Mouse (Mus musculus): Measurements from ENCODE around the gene Slc35a2. TPM values are rescaled to one million over a fixed set of nuclear protein-coding genes. Genes with fewer than 3 reads are reported as not detected.
"Not testable (repeated sequence)": the region's sequence is repeated elsewhere in the genome, so short reads cannot be mapped to it uniquely, and the experiment has no call there.

The Slc35a2 gene
- polyA plus RNA-seq, 1 experiment from 2014 or later: 32.5 TPM

DNA sequence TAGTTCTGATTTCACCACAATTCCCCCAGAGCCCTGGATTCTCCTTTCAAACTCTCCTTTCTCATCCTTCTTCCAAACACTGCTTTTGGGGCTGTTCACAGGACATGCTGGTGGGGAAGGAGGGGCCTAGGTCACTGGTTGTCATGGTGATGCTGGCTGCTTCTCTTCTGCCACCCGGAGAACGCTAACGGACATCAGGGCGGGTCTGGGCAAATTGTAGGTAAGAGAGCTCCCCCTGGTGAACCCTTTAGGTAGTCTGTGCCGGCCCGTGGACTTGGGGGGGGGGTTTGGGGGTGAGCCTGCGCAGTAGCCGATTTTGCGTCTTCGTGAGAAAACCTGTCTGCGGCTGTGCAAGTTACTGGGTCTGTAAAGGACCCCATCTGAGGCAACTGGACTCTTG lies 4.0 kb upstream of the Slc35a2 start:
- Histone ChIP-seq H3K4me3 (ENCODE audit: low read depth, low read length) (no peak overlapping the region), H3K9me3 (ENCODE audit: control insufficient read depth, low read length) (no peaks in the 10 kb centered on the region), H3K27ac (replicated peaks) (no peak overlapping the region), H3K9ac (ENCODE audit: low read length) (no peak overlapping the region), H3K4me2 (replicated peaks; ENCODE audit: low read depth) (peak overlapping the region; percentile 27), H3K4me1 (replicated peaks; ENCODE audit: control insufficient read depth, insufficient read depth) (no peaks in the 10 kb centered on the region), H3K27me3 (ENCODE audit: control insufficient read depth, insufficient read depth, low read length) (no peaks in the 10 kb centered on the region), H3K36me3 (ENCODE audit: control insufficient read depth, insufficient read depth, low read length) (no peaks in the 10 kb centered on the region)
- WGBS: 5% methylated on average over 10 of the region's 11 CpGs
- DNase-seq (ENCODE audit: low spot score): peak; percentile 60
- no peak for ATAC-seq (ENCODE audit: low FRiP score, low TSS enrichment)
- TF ChIP-seq CTCF (IDR thresholded peaks at IDR 0.05; ENCODE audit: low read depth) (peak; percentile 70), EP300 (optimal IDR thresholded peaks at IDR 0.05) (no peak)

DNA sequence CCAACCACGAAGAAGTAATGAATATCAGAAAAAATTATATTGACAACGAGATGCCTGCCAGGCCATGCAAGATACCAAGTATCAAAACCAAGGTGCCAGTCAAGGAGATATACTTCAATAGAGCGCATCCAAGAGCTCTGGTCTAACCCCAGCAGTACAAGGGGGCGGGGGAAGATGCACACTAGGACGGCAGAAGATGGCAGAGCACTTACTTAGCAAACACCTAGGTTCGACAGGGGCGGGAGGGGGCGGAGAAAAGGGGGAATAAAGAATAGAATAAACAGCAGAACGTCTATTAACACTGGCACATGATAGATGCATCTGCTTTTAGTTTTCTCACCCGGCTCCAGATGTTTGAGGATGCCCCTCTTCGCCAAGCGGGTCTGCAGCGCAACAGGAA lies 14.4 kb downstream of the Slc35a2 start:
- Histone ChIP-seq H3K27ac (replicated peaks) (no peak overlapping the region), H3K36me3 (ENCODE audit: control insufficient read depth, insufficient read depth, low read length) (no peaks in the 10 kb centered on the region), H3K4me2 (replicated peaks; ENCODE audit: low read depth) (peak overlapping the region; percentile 52), H3K27me3 (ENCODE audit: control insufficient read depth, insufficient read depth, low read length) (no peaks in the 10 kb centered on the region), H3K4me1 (replicated peaks; ENCODE audit: control insufficient read depth, insufficient read depth) (no peaks in the 10 kb centered on the region), H3K4me3 (ENCODE audit: low read depth, low read length) (peak overlapping the region; percentile 57), H3K9ac (ENCODE audit: low read length) (0 out of 2 replicates have a peak overlapping the region, but pooled peaks have one; percentile 35), H3K9me3 (ENCODE audit: control insufficient read depth, low read length) (no peaks in the 10 kb centered on the region)
- TF ChIP-seq CTCF (IDR thresholded peaks at IDR 0.05; ENCODE audit: low read depth) (no peak), EP300 (optimal IDR thresholded peaks at IDR 0.05) (no peak)
- 30% methylated on average over 12 of the region's 13 CpGs for WGBS
- DNase-seq (ENCODE audit: low spot score) (no peak), ATAC-seq (ENCODE audit: low FRiP score, low TSS enrichment) (no peak)

DNA sequence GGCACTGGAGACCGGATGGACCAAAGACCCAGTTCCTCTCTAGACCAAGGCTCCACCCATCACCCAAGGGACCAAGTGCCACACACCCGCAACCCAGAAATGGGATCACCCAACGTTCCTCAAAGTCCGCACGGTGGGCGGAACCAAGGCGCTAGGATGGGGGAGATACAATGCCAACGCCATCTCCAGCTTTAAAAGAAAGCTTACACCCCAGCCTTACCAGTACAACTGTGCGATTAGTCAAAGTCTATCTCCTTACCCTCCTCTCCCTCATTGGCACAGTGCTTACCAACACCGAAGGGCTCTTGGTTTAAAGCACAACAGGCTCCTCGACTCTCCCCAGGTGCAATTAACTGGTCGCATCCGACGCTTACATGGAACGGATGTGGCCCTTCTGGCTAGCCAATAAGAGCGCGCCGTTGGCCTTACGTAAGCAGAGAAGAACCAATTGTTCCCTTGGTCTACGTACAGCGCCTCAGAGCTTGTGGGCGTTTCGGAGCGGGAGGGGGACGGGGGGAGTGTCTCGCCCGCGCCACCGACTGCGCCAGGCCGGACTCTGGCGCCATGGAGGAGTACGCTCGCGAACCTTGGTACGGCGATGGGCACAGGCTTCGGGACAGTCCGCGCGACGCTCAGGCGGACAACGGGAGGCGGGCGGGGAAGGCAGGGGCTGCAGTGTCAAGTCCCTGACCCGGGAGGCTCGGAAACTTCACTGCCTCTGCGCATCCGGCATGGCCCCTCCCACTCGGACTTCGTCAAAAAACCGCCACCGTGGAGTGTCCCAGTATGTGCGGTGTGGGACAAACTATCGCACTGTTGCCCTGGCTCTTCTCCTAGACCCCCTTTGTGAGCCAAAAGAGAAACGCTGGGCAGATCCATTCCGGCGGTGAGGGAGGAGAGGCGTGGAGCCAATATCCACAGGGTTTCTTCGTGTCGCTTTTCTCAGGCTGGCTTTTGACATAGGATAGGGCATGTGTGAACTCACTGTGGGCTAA lies 15.3 kb downstream of the Slc35a2 start, which contains the start of the genes Pqbp1 and Timm17b:
Pqbp1 (minus strand) TSS at position 390 of the 995 bp plus-strand sequence.
Timm17b (plus strand) TSS at position 478 of the 995 bp plus-strand sequence.
- DNase-seq (ENCODE audit: low spot score) (peak; percentile 87), ATAC-seq (ENCODE audit: low FRiP score, low TSS enrichment) (peak; percentile 98)
- H3K4me1 ChIP-seq (replicated peaks; ENCODE audit: control insufficient read depth, insufficient read depth): no peaks in the 10 kb centered on the region
- TF ChIP-seq CTCF (IDR thresholded peaks at IDR 0.05; ENCODE audit: low read depth) (no peak), EP300 (optimal IDR thresholded peaks at IDR 0.05) (no peak)
- peak within 1 kb of the TSS; percentile 61 for H3K9ac ChIP-seq (ENCODE audit: low read length)
- peak within 1 kb of the TSS; percentile 52 for H3K4me2 ChIP-seq (replicated peaks; ENCODE audit: low read depth)
- peak within 1 kb of the TSS; percentile 76 for H3K27ac ChIP-seq (replicated peaks)
- H3K36me3 ChIP-seq (ENCODE audit: control insufficient read depth, insufficient read depth, low read length): no peaks in the 10 kb centered on the region
- no peaks in the 10 kb centered on the region for H3K9me3 ChIP-seq (ENCODE audit: control insufficient read depth, low read length)
- H3K27me3 ChIP-seq (ENCODE audit: control insufficient read depth, insufficient read depth, low read length): no peaks in the 10 kb centered on the region
- 16% methylated on average over 62 of the region's 62 CpGs for WGBS
- peak within 1 kb of the TSS; percentile 57 for H3K4me3 ChIP-seq (ENCODE audit: low read depth, low read length)

DNA sequence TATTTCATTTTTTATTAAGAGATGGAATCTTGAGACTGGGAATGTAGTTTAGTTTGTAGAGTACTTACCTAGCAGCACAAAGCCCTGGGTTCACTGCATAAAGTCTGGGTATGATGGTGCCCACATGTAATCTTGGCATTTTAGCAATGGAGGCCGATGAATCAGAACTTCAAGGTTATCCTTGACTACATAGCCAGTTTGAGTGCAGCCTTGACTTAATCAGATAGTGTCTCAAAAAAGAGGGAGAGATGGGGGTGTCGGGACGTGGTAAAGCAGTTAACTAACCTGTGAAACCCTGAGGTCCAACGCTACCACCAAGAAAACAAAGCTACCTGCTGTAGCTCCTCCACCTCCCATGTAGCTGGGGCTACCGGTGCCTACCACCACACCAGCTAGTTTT lies 20.6 kb downstream of the Slc35a2 start:
- WGBS: 80% methylated on average over 5 of the region's 5 CpGs

DNA sequence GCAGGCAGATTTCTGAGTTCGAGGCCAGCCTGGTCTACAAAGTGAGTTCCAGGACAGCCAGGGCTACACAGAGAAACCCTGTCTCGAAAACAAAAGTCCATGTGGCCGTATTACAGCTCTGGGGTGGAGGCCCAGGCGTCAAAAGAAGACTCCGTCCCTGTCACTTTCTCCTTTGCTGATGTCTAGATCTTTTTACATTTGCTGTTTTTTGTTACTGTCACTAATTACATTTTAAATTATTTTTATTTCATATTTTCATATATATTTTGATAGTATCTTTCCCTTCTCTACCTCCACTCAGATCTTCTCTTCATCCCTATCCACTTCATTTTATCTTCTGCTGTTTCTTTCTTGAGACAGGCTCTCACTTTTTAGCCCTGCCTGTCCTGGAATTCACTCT lies 23.9 kb downstream of the Slc35a2 start, which contains the start of gene Gm10491:
Gm10491 (minus strand) TSS at position 101 of the 400 bp plus-strand sequence.
- Histone ChIP-seq H3K27me3 (ENCODE audit: control insufficient read depth, insufficient read depth, low read length) (no peaks in the 10 kb centered on the region), H3K36me3 (ENCODE audit: control insufficient read depth, insufficient read depth, low read length) (no peaks in the 10 kb centered on the region; the same call in 1 of the 2 replicates), H3K4me3 (ENCODE audit: low read depth, low read length) (no peak within 1 kb of the TSS), H3K9ac (ENCODE audit: low read length) (no peak within 1 kb of the TSS), H3K4me1 (replicated peaks; ENCODE audit: control insufficient read depth, insufficient read depth) (no peaks in the 10 kb centered on the region), H3K27ac (replicated peaks) (no peak within 1 kb of the TSS), H3K9me3 (ENCODE audit: control insufficient read depth, low read length) (no peaks in the 10 kb centered on the region), H3K4me2 (replicated peaks; ENCODE audit: low read depth) (no peak within 1 kb of the TSS)
- ATAC-seq (ENCODE audit: low FRiP score, low TSS enrichment): no peak
- TF ChIP-seq CTCF (IDR thresholded peaks at IDR 0.05; ENCODE audit: low read depth): no peak
- TF ChIP-seq EP300 (optimal IDR thresholded peaks at IDR 0.05): no peak
- WGBS: 90% methylated on average over 5 of the region's 5 CpGs
- DNase-seq (ENCODE audit: low spot score): no peak

More for the DNA sequence above, 20.6 kb downstream of the Slc35a2 start:
- Histone ChIP-seq H3K4me2 (replicated peaks; ENCODE audit: low read depth) (no peak overlapping the region), H3K27me3 (ENCODE audit: control insufficient read depth, insufficient read depth, low read length) (no peaks in the 10 kb centered on the region), H3K4me1 (replicated peaks; ENCODE audit: control insufficient read depth, insufficient read depth) (no peaks in the 10 kb centered on the region), H3K36me3 (ENCODE audit: control insufficient read depth, insufficient read depth, low read length) (no peaks in the 10 kb centered on the region; the same call in 1 of the 2 replicates), H3K9ac (ENCODE audit: low read length) (no peak overlapping the region), H3K9me3 (ENCODE audit: control insufficient read depth, low read length) (no peaks in the 10 kb centered on the region), H3K4me3 (ENCODE audit: low read depth, low read length) (no peak overlapping the region), H3K27ac (replicated peaks) (no peak overlapping the region)
- no peak for TF ChIP-seq EP300 (optimal IDR thresholded peaks at IDR 0.05)
- TF ChIP-seq CTCF (IDR thresholded peaks at IDR 0.05; ENCODE audit: low read depth): no peak
- DNase-seq (ENCODE audit: low spot score): no peak
- ATAC-seq (ENCODE audit: low FRiP score, low TSS enrichment): no peak

DNA sequence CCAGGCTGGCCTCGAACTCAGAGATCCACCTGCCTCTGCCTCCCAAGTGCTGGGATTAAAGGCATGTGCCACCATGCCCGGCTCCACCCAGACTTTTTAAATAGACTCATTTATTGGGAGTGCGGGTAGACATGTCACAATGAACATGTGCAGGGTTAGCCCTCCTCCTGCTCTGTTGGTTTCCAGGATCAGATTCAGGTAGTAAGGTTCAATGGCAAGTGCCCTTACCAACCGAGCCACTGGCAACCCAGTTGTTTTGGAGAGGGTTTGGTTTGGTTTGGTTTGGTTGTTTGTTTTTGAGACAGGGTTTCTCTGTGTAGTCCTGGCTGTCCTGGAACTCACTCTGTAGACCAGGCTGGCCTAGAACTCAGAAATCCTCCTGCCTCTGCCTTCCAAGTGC lies 25.4 kb downstream of the Slc35a2 start, which contains the start of gene Gm10490:
Gm10490 (plus strand) TSS at position 301 of the 400 bp plus-strand sequence.
- not testable (repeated sequence) for H3K9me3 ChIP-seq (ENCODE audit: control insufficient read depth, low read length); DNase-seq (ENCODE audit: low spot score); H3K4me2 ChIP-seq (replicated peaks; ENCODE audit: low read depth); H3K27ac ChIP-seq (replicated peaks); ATAC-seq (ENCODE audit: low FRiP score, low TSS enrichment); H3K4me1 ChIP-seq (replicated peaks; ENCODE audit: control insufficient read depth, insufficient read depth); H3K9ac ChIP-seq (ENCODE audit: low read length); H3K36me3 ChIP-seq (ENCODE audit: control insufficient read depth, insufficient read depth, low read length); H3K4me3 ChIP-seq (ENCODE audit: low read depth, low read length); H3K27me3 ChIP-seq (ENCODE audit: control insufficient read depth, insufficient read depth, low read length)
- 93% methylated on average over 4 of the region's 4 CpGs for WGBS
